Mouse (Mus musculus) embryonic facial prominence, embryonic 12.5 days (tissue): ENCODE results near the gene Pacs1. TPM values are rescaled to one million over a fixed set of nuclear protein-coding genes. Genes with fewer than 3 reads are reported as not detected.
A peak's percentile ranks its signal among the peaks of the same experiment; 100 is the strongest.

Experiments
- ATAC-seq: fragments of 200-750 bp; cut with Nextera tagmentation; 2 replicates; pipeline ENCODE4 v1.8.0; 2017; ENCODE audit not compliant: insufficient number of reproducible peaks, insufficient read depth, low FRiP score, low TSS enrichment
- H3K27ac ChIP-seq: fragments of 300-500 bp; sonication (generic); 2 replicates; pipeline ENCODE4 v1.5.1; 2016; ENCODE audit warnings: mild to moderate bottlenecking
- H3K27me3 ChIP-seq: fragments of 300-500 bp; sonication (generic); 2 replicates; pipeline ENCODE4 v1.6.1; 2016; ENCODE audit warnings: mild to moderate bottlenecking, moderate library complexity
- H3K36me3 ChIP-seq: fragments of 300-500 bp; sonication (generic); 2 replicates; pipeline ENCODE4 v1.6.1; 2016; ENCODE audit warnings: mild to moderate bottlenecking
- H3K4me1 ChIP-seq: fragments of 300-500 bp; sonication (generic); 2 replicates; pipeline ENCODE4 v1.6.1; 2016
- H3K4me2 ChIP-seq: fragments of 300-500 bp; sonication (generic); replicated peaks from 2 replicates; pipeline ENCODE4 v1.6.1; 2016; ENCODE audit warnings: mild to moderate bottlenecking, moderate library complexity
- H3K4me3 ChIP-seq: fragments of 300-500 bp; sonication (generic); 2 replicates; pipeline ENCODE4 v1.5.1; 2016; ENCODE audit warnings: mild to moderate bottlenecking
- H3K9ac ChIP-seq: fragments of 300-500 bp; sonication (generic); 2 replicates; pipeline ENCODE4 v1.6.1; 2016; ENCODE audit warnings: mild to moderate bottlenecking, moderate library complexity
- H3K9me3 ChIP-seq: fragments of 300-500 bp; sonication (generic); 2 replicates; pipeline ENCODE4 v1.6.1; 2016; ENCODE audit warnings: mild to moderate bottlenecking, moderate library complexity
- WGBS: fragments of 180-500 bp; shearing (Covaris S2); methylation state at CpG from one replicate; pipeline ENCODE4 v1.1.7; 2016; 5-methylcytosine and 5-hydroxymethylcytosine counted together
- polyA plus RNA-seq: library from polyadenylated mRNA; unstranded; fragments of >200 nt; fragmentation: Nextera tagmentation; extraction: Ambion mirVana; gene quantifications from 2 replicates; pipeline ENCODE4 v1.2.1, GENCODE M21; 2016

Pacs1 gene
- polyA plus RNA-seq, 1 experiment from 2014 or later = 32.2 TPM

DNA sequence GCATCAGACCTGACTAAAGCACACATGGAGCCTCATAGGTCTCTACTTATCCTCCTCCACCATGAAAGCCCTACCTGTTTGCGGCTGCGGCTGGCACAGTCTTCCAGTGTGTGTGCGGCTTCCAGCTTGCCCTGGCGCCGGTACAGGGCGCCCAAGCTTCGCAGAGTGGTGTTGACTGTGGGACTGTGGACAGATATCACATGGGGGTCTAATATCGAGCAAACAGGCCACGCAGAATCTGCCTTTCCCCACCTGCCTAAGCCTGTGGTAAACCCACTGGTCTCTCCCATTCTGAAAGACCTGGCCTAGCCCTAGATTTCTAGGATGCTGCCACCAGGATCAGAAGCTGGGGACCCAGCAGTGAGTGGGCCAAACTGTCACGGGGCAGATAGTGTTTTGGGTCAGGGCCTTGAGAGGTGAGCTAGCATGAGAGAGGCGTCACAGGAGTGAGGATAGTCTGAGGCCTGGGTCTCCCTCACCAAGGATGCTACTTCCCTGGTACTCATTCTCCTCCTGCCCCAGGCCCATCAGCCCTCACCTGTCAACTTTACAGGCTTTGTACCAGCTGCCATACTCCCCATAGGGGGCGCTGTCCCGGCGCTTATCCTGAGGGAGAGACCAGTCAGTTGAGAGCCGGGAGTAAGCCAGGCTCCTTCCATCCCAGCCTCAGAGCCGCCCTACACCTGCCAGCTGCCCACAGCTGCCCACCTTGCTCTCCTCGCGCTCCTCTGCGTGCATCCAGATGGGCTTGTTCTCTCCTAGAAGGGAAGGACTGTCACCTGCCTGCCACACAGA lies 163.1 kb downstream of the Pacs1 start:
- Histone ChIP-seq H3K9me3 (no peaks in the 10 kb centered on the region), H3K4me1 (peaks cover 10% of the 10 kb centered on the region), H3K4me3 (no peak overlapping the region), H3K36me3 (peaks cover 52% of the 10 kb centered on the region), H3K27me3 (no peaks in the 10 kb centered on the region), H3K4me2 (no peak overlapping the region), H3K9ac (no peak overlapping the region; the same call in 1 of the 2 replicates), H3K27ac (no peak overlapping the region)
- ATAC-seq = no peak
- 76% methylated on average over 19 of the region's 19 CpGs for WGBS

GRCm38 (mm10) chr19:5108702-5109101 lies 164.2 kb downstream of the Pacs1 start:
- peaks cover 60% of the 10 kb centered on the region for H3K36me3 ChIP-seq
- no peak overlapping the region for H3K27ac ChIP-seq
- H3K4me3 ChIP-seq = no peak overlapping the region
- no peak overlapping the region for H3K4me2 ChIP-seq
- no peak overlapping the region for H3K9ac ChIP-seq
- H3K9me3 ChIP-seq = no peaks in the 10 kb centered on the region
- 50% methylated on average over 4 of the region's 4 CpGs for WGBS
- no peaks in the 10 kb centered on the region for H3K27me3 ChIP-seq
- no peak for ATAC-seq
- peaks cover 12% of the 10 kb centered on the region for H3K4me1 ChIP-seq

DNA sequence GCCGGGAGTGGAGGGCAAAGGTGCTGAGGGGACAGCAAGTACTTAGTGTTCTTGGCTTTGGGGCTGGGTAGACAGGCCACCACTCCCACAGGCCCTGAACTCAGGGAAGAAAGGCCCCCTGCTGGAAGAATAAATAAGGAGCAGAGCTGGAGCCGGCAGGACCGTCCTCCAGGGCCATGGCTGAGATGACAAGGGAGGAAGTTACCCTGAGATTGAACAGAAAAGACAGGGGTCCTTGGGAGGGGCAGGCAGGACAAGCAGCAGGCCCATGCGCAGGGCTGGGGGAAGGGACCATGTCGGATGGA lies 164.7 kb downstream of the Pacs1 start:
- Histone ChIP-seq H3K9ac (no peak overlapping the region), H3K27ac (no peak overlapping the region), H3K4me2 (no peak overlapping the region), H3K36me3 (peaks cover 64% of the 10 kb centered on the region), H3K9me3 (no peaks in the 10 kb centered on the region), H3K4me1 (peaks cover 12% of the 10 kb centered on the region), H3K4me3 (no peak overlapping the region), H3K27me3 (no peaks in the 10 kb centered on the region)
- 21% methylated on average over 5 of the region's 5 CpGs for WGBS
- no peak for ATAC-seq

DNA sequence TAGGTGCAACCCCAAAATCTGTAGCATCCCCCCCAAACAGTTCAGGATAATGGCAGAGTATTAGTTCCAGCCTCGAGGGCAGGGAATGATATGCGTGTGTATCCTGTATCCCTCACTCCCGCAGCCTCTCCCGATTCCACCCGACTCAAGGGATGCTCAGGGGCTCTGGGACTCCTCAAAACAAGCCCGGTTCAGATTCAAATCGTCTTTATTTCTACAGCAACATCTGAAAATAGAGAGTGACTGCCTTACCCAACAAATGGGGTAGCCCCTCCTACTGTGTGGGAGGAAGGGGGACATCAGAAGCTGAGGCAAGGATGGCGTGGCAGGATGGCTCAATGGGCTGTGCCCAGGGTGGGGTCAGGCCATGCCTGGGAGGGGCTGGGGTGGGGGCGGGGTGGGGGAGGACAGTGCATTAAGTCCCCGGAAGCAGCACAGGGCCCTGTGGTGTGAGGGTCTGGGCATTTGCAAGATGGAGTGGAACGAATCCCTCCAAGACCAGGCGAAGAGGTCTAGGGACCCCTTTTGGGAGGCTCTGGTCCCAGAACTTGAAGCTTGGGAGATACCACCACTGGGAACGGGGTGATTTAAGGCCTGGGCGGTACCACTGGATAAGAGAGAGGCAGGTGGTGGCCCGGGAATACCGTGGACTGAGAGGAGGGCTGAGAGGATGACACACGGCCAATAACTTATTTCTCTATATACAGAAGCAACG lies 165.2 kb downstream of the Pacs1 start:
- peaks cover 12% of the 10 kb centered on the region for H3K4me1 ChIP-seq
- H3K9me3 ChIP-seq = no peaks in the 10 kb centered on the region
- H3K4me2 ChIP-seq = no peak overlapping the region
- no peak for ATAC-seq
- no peak overlapping the region for H3K4me3 ChIP-seq
- 74% methylated on average over 18 of the region's 18 CpGs for WGBS
- H3K9ac ChIP-seq = no peak overlapping the region
- no peaks in the 10 kb centered on the region for H3K27me3 ChIP-seq
- no peak overlapping the region for H3K27ac ChIP-seq
- peaks cover 67% of the 10 kb centered on the region for H3K36me3 ChIP-seq

- peak within 1 kb of the TSS; percentile 87 for H3K9ac ChIP-seq
- peaks cover 12% of the 10 kb centered on the region for H3K4me1 ChIP-seq
- under 1% methylated on average over 46 of the region's 46 CpGs for WGBS
- H3K36me3 ChIP-seq = peaks cover 69% of the 10 kb centered on the region
- peak within 1 kb of the TSS; percentile 87 for H3K4me2 ChIP-seq
- peak within 1 kb of the TSS; percentile 91 for H3K27ac ChIP-seq
- peak within 1 kb of the TSS; percentile 79 for H3K4me3 ChIP-seq
- ATAC-seq = peak; percentile 93
- no peaks in the 10 kb centered on the region for H3K27me3 ChIP-seq
- no peaks in the 10 kb centered on the region for H3K9me3 ChIP-seq
Measured at GRCm38 (mm10) chr19:5106731-5107191, 166.2 kb downstream of the Pacs1 start, which contains the start of gene Rab1b. Rab1b (minus strand) TSS chr19:5107072.

DNA sequence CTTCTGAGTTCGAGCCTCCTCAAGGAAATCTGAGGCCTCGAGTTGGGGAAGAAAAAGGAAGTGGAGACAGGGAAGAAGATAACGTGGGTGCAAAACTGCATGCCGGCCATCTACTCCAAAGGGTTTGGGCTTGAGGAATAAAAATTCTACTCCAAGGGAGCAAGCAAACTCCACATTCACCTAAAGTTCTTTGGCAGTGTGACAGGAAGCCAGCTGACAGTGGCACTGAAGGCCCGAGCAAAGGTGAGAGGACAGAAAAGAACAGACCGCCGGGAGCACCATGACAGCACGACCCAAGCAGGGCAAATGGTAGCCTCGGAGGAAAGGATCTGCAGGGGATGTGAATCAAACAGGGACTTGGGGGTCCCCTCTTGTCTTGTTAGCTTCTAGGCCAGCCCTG lies 166.8 kb downstream of the Pacs1 start:
- Histone ChIP-seq H3K4me2 (peak overlapping the region; percentile 87), H3K9me3 (no peaks in the 10 kb centered on the region), H3K27ac (peak overlapping the region; percentile 91), H3K27me3 (no peaks in the 10 kb centered on the region), H3K4me3 (peak overlapping the region; percentile 79), H3K36me3 (peaks cover 69% of the 10 kb centered on the region), H3K9ac (peak overlapping the region; percentile 87), H3K4me1 (peaks cover 12% of the 10 kb centered on the region)
- ATAC-seq = no peak
- WGBS = 19% methylated on average over 9 of the region's 9 CpGs

DNA sequence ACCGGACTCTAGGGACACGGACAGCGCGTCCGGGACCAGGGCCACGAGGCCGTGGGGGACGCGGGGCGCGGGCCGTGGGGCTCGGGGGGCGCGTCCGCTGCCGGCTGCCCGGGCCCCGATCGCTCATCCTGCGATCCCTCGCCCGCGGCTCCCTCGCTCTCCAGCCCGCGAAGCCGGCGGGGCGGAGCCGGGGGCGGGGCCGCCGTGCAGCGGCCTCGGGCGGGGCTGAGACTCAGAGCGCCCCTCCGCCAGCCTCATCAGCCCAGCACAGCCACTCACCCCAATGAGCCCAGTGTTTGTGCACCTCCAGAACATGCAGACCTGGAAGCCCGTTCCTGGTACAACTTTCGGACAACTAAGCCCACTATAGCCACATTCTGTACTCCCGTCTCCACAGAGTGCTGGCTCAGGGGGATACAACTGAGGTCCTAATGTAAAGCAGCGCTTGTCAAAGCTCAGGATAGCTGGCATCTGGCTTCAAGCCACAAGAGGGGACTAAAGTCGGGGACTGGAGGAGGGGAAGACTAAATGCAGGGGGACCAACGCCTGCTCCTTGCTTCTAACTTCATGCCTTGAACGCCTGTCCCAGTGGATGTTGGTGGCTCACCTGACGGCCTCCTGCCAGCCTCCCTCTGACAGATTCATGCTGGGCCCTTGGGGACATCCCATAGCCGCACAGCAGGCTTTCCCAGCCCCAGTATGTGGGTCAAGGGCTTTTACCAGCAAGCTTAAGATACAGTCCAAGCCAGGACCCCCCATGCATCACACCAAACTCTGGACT lies 174.4 kb downstream of the Pacs1 start, which contains the start of gene Cnih2:
Gene Cnih2, minus strand, starts transcription at position 159 of the 781 bp plus-strand sequence.
- H3K9ac ChIP-seq = peak within 1 kb of the TSS; percentile 93
- H3K27me3 ChIP-seq = no peaks in the 10 kb centered on the region
- ATAC-seq = peak; percentile 48
- H3K4me3 ChIP-seq = peak within 1 kb of the TSS; percentile 79
- H3K27ac ChIP-seq = peak within 1 kb of the TSS; percentile 71
- WGBS = 2% methylated on average over 48 of the region's 48 CpGs
- H3K4me2 ChIP-seq = peak within 1 kb of the TSS; percentile 98
- H3K36me3 ChIP-seq = peaks cover 48% of the 10 kb centered on the region
- H3K4me1 ChIP-seq = peaks cover 52% of the 10 kb centered on the region
- no peaks in the 10 kb centered on the region for H3K9me3 ChIP-seq

GRCm38 (mm10) chr19:5097521-5098362 lies 175.2 kb downstream of the Pacs1 start:
- WGBS = 5% methylated on average over 24 of the region's 31 CpGs
- Histone ChIP-seq H3K4me1 (peaks cover 52% of the 10 kb centered on the region), H3K27ac (peak overlapping the region; percentile 71; the same call in 1 of the 2 replicates)

GRCm38 (mm10) chr19:5095887-5096474 lies 176.9 kb downstream of the Pacs1 start:
- Histone ChIP-seq H3K4me1 (peaks cover 52% of the 10 kb centered on the region), H3K9ac (0 out of 2 replicates have a peak overlapping the region, but pooled peaks have one; percentile 12), H3K4me3 (no peak overlapping the region), H3K36me3 (peaks cover 47% of the 10 kb centered on the region), H3K9me3 (no peaks in the 10 kb centered on the region), H3K27ac (no peak overlapping the region), H3K27me3 (no peaks in the 10 kb centered on the region), H3K4me2 (peak overlapping the region; percentile 98)
- no peak for ATAC-seq
- WGBS = 14% methylated on average over 9 of the region's 9 CpGs

More at GRCm38 (mm10) chr19:5097521-5098362, 175.2 kb downstream of the Pacs1 start:
- peak overlapping the region; percentile 93 for H3K9ac ChIP-seq
- H3K27me3 ChIP-seq = no peaks in the 10 kb centered on the region
- no peaks in the 10 kb centered on the region for H3K9me3 ChIP-seq
- peak overlapping the region; percentile 98 for H3K4me2 ChIP-seq
- H3K4me3 ChIP-seq = peak overlapping the region; percentile 79
- H3K36me3 ChIP-seq = peaks cover 47% of the 10 kb centered on the region
- 0 out of 2 replicates have a peak, but pooled peaks have one; percentile 7 for ATAC-seq

- Histone ChIP-seq H3K4me1 (peaks cover 52% of the 10 kb centered on the region), H3K36me3 (peaks cover 43% of the 10 kb centered on the region), H3K4me3 (0 out of 2 replicates have a peak overlapping the region, but pooled peaks have one; percentile 2), H3K9ac (no peak overlapping the region), H3K27ac (peak overlapping the region; percentile 30; the same call in 1 of the 2 replicates), H3K4me2 (peak overlapping the region; percentile 98), H3K27me3 (no peaks in the 10 kb centered on the region), H3K9me3 (no peaks in the 10 kb centered on the region)
- no peak for ATAC-seq
- 44% methylated on average over 11 of the region's 11 CpGs for WGBS
Measured at GRCm38 (mm10) chr19:5094746-5095417, 178.0 kb downstream of the Pacs1 start.
